Mouse (Mus musculus) ovary, postnatal 10 days (tissue): ENCODE data around the gene Hoxc8.

Experiments
- DNase-seq: peaks from one replicate; pipeline ENCODE4 v3.0.0; 2022; ENCODE audit warnings: low spot score

Gene Hoxc8

DNA sequence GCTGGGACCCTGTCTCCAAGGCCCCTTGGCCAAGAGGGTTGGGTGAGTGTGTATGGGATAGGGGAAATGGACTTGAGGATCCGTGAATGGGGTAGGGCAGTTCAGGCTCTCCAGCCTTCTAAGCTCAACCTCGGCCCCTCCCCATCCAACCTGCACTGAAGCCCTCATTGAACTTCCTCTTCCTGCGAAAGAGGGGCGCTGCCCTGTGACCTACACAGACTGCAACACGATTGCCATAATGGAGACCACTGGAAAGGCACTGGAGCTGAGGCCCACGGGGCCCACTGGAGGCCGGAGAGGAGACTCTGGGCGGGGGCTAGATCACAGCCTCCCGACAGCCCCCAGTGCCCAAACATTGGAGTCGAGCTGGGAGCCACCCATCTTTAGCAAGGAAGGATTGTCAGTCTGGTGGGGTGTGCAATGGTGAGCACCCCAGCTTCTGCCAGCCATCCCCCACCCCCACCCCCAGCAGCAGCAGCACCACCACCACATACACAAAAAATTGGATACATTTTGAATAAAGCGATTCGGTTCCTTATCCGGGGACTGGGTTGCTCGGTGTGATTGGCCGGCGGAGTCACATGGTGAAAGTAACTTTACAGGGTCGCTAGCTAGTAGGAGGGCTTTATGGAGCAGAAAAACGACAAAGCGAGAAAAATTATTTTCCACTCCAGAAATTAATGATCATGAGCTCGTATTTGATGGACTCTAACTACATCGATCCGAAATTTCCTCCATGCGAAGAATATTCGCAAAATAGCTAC, 43.8 kb downstream of the Hoxc8 start:
- no peak for DNase-seq

DNA sequence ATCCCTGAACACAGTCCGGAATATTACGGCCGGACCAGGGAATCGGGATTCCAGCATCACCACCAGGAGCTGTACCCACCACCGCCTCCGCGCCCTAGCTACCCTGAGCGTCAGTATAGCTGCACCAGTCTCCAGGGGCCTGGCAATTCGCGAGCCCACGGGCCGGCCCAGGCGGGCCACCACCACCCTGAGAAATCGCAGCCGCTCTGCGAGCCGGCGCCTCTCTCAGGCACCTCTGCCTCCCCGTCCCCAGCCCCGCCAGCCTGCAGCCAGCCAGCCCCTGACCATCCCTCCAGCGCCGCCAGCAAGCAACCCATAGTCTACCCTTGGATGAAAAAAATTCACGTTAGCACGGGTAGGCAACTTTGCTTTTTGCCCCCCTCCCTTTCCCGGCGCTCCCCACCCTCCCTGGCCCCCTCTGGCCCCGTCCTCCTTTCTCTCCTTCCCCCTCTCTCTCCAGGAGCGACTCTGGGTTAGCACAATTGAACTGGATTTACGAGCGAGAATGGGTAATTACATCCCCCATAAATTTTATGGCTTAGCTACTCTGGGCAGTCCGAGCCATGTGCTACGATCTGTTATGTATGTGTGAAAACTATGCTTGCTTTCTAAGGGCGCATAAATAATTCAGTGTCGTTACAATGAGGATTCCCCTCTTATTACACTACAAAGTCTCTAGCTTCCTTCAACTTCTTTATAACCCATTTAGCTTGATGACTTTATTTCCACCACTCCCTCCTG, 44.6 kb downstream of the Hoxc8 start:
- no peak for DNase-seq

DNA sequence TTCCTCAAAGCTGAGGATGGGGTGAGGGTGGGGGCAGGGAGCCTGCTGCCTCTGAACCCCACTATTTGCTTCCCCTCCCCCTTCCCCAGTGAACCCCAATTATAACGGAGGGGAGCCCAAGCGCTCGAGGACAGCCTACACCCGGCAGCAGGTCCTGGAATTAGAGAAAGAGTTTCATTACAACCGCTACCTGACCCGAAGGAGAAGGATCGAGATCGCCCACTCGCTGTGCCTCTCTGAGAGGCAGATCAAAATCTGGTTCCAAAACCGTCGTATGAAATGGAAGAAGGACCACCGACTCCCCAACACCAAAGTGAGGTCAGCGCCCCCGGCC, 45.1 kb downstream of the Hoxc8 start:
- DNase-seq = no peak

GRCm38 (mm10) chr15:103037579-103037978, 47.2 kb downstream of the Hoxc8 start:
- no peak for DNase-seq

DNA sequence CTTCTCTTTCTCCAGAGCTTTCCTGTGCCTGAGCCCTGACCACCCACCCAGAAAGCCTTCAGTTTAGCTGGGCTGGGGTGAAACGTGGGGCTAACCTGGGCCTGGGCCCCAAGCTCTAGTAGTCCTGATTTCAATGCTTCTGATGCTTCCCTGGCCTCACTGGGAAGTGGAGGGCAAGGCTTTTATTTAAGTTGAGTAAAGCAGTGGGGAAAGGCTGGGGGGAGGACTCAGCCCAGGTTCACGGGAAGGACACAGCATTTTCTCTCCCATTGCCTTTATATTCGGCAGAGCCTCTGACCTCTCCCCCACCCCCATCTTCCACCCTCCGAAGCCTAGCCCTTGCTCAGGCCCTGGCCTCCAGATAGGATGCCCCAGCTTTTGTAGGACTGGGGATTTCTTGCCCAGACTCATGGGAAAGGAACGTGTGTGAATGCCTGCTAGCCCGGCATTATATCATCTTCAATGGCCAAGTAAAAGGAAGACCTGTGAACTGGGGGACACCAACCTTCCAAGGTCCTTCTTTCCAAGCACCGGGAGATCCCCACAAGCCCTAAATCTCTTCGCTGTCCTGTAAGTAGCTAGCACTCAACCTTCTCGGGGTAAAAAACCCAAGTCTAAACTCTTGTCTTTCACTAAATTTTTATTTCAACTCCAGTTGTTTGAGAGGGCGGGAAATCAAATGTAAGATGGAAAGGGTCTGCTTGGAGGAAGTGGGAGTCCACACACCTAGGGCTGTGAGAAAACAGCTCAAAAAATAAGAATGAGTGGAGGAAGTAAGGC, 48.5 kb downstream of the Hoxc8 start:
- no peak for DNase-seq

GRCm38 (mm10) chr15:103039609-103040008, 49.2 kb downstream of the Hoxc8 start:
- no peak for DNase-seq

- no peak for DNase-seq
Observed at GRCm38 (mm10) chr15:103040601-103041000, 50.2 kb downstream of the Hoxc8 start.

GRCm38 (mm10) chr15:103041613-103042012, 51.2 kb downstream of the Hoxc8 start:
- DNase-seq = no peak

DNA sequence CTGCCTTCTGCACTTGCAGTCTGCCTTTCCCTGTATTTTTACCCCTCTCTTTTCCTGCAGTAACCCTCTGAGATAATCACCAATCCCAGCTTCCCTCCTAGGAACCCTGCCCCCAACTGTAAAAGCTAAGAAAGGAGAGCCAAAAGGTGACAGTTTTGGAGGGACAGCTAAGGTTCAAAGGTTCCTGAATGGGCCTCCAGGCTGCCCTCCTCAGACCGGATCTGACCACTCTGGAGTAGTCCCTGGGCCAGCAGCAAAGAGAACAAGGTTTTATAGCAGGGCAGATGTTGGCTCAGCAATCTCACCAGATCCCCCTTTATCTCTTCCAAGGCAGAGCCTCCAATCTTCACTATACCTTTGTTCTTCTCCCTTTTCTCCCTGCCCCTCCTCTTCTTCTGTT, 51.8 kb downstream of the Hoxc8 start:
- DNase-seq = no peak
